Mouse (Mus musculus) midbrain, embryonic 13.5 days (tissue): ENCODE measurements around the gene Gm20662. TPM values are rescaled to one million over a fixed set of nuclear protein-coding genes. Genes with fewer than 3 reads are reported as not detected.

ENCODE experiments used
- ATAC-seq: fragments of 200-750 bp; cut with Nextera tagmentation; 2 replicates; pipeline ENCODE4 v1.8.0; 2017; ENCODE audit warnings: mild to moderate bottlenecking, moderate TSS enrichment, moderate library complexity
- H3K27ac ChIP-seq: fragments of 300-500 bp; sonication (generic); 2 replicates; pipeline ENCODE4 v1.5.1; 2015; ENCODE audit warnings: inconsistent platforms, mild to moderate bottlenecking, moderate library complexity
- H3K27me3 ChIP-seq: fragments of 300-500 bp; sonication (generic); 2 replicates; pipeline ENCODE4 v1.6.1; 2015; ENCODE audit warnings: mild to moderate bottlenecking, inconsistent platforms
- H3K36me3 ChIP-seq: fragments of 300-500 bp; sonication (generic); 2 replicates; pipeline ENCODE4 v1.6.1; 2015; ENCODE audit warnings: mild to moderate bottlenecking, inconsistent platforms
- H3K4me1 ChIP-seq: fragments of 300-500 bp; sonication (generic); replicated peaks from 2 replicates; pipeline ENCODE4 v1.6.1; 2015; ENCODE audit warnings: inconsistent platforms
- H3K4me2 ChIP-seq: fragments of 300-500 bp; sonication (generic); replicated peaks from 2 replicates; pipeline ENCODE4 v1.6.1; 2015; ENCODE audit warnings: moderate library complexity, mild to moderate bottlenecking, inconsistent platforms
- H3K4me3 ChIP-seq: fragments of 300-500 bp; sonication (generic); replicated peaks from 2 replicates; pipeline ENCODE4 v1.5.1; 2015; ENCODE audit warnings: mild to moderate bottlenecking, inconsistent platforms
- H3K9ac ChIP-seq: fragments of 300-500 bp; sonication (generic); replicated peaks from 2 replicates; pipeline ENCODE4 v1.6.1; 2015; ENCODE audit warnings: mild to moderate bottlenecking, inconsistent platforms
- H3K9me3 ChIP-seq: fragments of 300-500 bp; sonication (generic); 2 replicates; pipeline ENCODE4 v1.6.1; 2016; ENCODE audit warnings: mild to moderate bottlenecking, inconsistent platforms
- WGBS: fragments of 180-500 bp; shearing (Covaris S2); methylation state at CpG from one replicate; pipeline ENCODE4 v1.1.7; 2015; 5-methylcytosine and 5-hydroxymethylcytosine counted together
- polyA plus RNA-seq: library from polyadenylated mRNA; unstranded; fragments of >200 nt; fragmentation: Nextera tagmentation; extraction: Ambion mirVana; gene quantifications from 2 replicates; pipeline ENCODE4 v1.2.1, GENCODE M21; 2015

Gene Gm20662
- polyA plus RNA-seq, 1 experiment from 2014 or later: 0.36 TPM

DNA sequence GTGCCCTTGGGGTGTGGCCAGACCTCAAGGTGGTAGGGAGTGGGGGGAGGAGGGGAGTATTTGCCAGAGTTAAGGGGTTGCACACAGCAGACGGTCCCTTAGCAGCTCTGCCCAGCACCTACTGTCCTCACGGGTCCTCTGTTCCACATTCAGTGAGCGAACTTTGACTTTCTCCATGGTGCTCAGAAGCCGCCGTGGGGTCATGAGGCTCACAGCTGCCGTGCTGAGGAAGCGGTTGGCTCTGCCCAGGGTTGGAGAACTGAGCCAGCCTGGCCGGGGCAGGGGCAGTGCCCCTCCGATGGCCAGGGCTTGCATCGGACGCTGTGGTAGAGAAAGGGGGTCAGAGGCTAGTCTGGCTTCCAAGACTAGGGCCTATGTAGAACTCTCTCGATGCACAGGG, 67.2 kb downstream of the Gm20662 start:
- Histone ChIP-seq H3K27me3 (no peaks in the 10 kb centered on the region), H3K4me2 (no peak overlapping the region), H3K9me3 (no peaks in the 10 kb centered on the region), H3K36me3 (peaks cover 70% of the 10 kb centered on the region), H3K27ac (no peak overlapping the region), H3K9ac (no peak overlapping the region), H3K4me3 (no peak overlapping the region), H3K4me1 (0 out of 2 replicates have a peak, but pooled peaks cover 4% of the 10 kb centered on the region)
- no peak for ATAC-seq
- 89% methylated on average over 12 of the region's 12 CpGs for WGBS

DNA sequence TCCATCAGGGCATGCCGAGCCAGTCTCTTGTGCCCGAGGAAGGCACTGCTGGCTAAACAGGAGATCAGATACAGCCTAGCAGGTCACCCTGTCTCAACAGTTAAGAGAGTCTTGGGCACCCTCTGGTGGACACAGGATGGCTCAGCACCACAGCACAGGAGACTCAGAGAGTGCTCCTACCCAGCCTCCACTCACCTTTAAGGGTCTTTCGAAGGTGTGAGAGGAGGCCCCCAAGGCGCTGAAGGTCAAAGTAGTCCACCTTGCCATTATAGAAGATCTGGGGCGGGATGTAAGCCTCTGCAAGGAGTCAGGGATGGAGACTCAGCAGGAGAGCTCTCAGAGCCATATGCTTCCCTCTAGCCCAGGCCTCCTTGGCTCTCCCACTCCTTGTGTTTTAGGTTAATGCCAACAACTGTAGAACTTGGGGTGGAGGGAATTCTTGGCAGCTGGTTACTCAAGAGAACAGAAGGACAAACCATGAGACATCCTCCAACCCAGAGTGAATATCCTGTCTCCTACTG, 69.4 kb downstream of the Gm20662 start:
- H3K27me3 ChIP-seq: no peaks in the 10 kb centered on the region
- H3K4me1 ChIP-seq: 0 out of 2 replicates have a peak, but pooled peaks cover 4% of the 10 kb centered on the region
- H3K27ac ChIP-seq: no peak overlapping the region
- H3K36me3 ChIP-seq: peaks cover 68% of the 10 kb centered on the region
- no peak overlapping the region for H3K9ac ChIP-seq
- 53% methylated on average over 5 of the region's 5 CpGs for WGBS
- H3K4me2 ChIP-seq: no peak overlapping the region
- no peaks in the 10 kb centered on the region for H3K9me3 ChIP-seq
- no peak overlapping the region for H3K4me3 ChIP-seq
- ATAC-seq: 0 out of 2 replicates have a peak, but pooled peaks have one; percentile 44

DNA sequence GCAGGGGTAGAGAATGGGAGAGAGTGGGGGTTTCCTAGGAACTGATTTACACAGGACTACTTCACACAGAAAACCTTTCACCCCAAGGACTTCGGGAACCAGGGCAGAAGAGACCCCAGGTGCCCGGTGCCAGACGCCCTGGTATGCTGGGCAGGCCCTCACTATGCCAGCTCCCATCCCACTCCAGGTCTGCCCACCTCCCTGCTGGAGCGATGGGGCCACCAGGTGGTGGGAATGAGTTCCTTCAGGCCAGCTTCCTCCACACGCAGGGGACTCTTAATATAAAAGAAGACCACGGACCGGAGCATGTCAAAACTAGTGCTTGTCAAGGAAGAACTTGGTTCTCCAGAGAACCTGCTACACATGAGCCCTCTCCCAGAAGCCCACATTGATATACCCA, 71.0 kb downstream of the Gm20662 start:
- 0 out of 2 replicates have a peak, but pooled peaks cover 2% of the 10 kb centered on the region for H3K4me1 ChIP-seq
- no peak overlapping the region for H3K9ac ChIP-seq
- H3K9me3 ChIP-seq: no peaks in the 10 kb centered on the region
- no peak overlapping the region for H3K4me2 ChIP-seq
- peaks cover 67% of the 10 kb centered on the region for H3K36me3 ChIP-seq
- no peak for ATAC-seq
- no peak overlapping the region for H3K4me3 ChIP-seq
- 85% methylated on average over 7 of the region's 7 CpGs for WGBS
- H3K27me3 ChIP-seq: no peaks in the 10 kb centered on the region
- no peak overlapping the region for H3K27ac ChIP-seq

DNA sequence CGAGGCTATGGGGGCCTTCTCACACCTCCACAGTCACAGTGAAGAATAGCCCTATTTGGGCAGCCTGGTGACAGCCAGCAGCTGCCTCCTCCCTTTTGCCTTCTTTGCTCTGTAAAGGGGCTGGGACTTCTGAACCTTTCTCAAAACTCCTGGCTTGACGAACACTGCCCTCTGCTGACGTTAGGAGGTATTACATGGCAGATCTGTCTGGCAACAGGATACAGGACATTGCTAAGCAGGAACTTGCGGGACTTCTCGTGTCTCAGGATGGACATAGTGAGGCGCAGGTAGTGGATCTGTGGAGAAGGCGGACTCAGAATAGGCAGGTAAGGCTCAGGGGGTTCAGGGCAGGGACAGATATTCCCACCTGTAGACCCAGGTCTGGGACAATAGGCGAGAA, 71.8 kb downstream of the Gm20662 start:
- H3K4me2 ChIP-seq: no peak overlapping the region
- no peaks in the 10 kb centered on the region for H3K27me3 ChIP-seq
- H3K27ac ChIP-seq: no peak overlapping the region
- no peak overlapping the region for H3K9ac ChIP-seq
- no peak overlapping the region for H3K4me3 ChIP-seq
- H3K9me3 ChIP-seq: no peaks in the 10 kb centered on the region
- ATAC-seq: peak; percentile 59
- WGBS: 22% methylated on average over 8 of the region's 8 CpGs
- 0 out of 2 replicates have a peak, but pooled peaks cover 2% of the 10 kb centered on the region for H3K4me1 ChIP-seq
- H3K36me3 ChIP-seq: peaks cover 60% of the 10 kb centered on the region

DNA sequence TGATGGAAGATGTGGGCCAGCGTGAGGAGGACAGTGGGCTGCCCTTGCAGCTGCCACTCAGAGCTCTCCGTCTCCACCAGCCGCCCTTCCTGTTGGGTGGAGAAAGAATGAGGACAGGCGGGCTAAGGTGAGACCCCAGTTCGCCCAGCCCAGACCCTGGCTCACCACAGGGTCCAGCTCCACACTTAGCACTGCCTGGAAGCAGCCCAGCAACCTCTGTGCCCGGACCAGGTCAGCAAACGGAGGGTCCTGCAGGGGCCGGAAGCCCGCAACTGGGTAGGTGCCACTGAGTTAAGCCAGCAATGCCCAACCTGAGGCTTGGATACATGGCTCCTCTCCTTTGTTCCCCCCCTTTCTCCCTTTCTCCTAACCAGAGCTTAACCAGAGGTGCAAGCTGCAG, 72.9 kb downstream of the Gm20662 start:
- Histone ChIP-seq H3K36me3 (peaks cover 49% of the 10 kb centered on the region), H3K4me2 (no peak overlapping the region), H3K9ac (no peak overlapping the region), H3K27me3 (no peaks in the 10 kb centered on the region), H3K9me3 (no peaks in the 10 kb centered on the region), H3K27ac (no peak overlapping the region), H3K4me1 (peaks cover 8% of the 10 kb centered on the region; the same call in 1 of the 2 replicates), H3K4me3 (no peak overlapping the region)
- WGBS: 88% methylated on average over 9 of the region's 9 CpGs
- ATAC-seq: no peak

DNA sequence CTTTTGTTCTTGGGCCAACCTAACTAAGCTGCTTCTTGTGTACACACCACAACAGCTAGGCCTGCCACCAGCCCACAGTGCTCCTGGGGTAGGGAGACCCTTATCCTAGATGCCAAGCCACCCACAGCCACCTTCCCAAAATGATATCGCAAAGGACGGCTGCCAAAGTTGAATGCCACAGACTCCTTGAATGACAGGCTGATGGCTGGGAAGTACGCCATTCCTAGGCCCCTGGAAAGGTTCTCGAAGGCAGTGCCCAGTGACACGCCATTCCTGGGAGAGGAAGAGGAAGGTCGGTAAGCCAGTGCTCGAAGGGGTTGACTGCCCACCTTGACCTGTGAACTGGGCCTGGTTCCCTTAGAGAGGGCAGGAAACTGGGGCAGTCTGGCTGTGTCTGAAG, 73.4 kb downstream of the Gm20662 start:
- Histone ChIP-seq H3K9me3 (no peaks in the 10 kb centered on the region), H3K9ac (no peak overlapping the region), H3K4me3 (no peak overlapping the region), H3K27me3 (no peaks in the 10 kb centered on the region), H3K4me1 (peaks cover 8% of the 10 kb centered on the region; the same call in 1 of the 2 replicates), H3K4me2 (no peak overlapping the region), H3K27ac (no peak overlapping the region), H3K36me3 (peaks cover 44% of the 10 kb centered on the region)
- no peak for ATAC-seq
- WGBS: 88% methylated on average over 7 of the region's 7 CpGs

DNA sequence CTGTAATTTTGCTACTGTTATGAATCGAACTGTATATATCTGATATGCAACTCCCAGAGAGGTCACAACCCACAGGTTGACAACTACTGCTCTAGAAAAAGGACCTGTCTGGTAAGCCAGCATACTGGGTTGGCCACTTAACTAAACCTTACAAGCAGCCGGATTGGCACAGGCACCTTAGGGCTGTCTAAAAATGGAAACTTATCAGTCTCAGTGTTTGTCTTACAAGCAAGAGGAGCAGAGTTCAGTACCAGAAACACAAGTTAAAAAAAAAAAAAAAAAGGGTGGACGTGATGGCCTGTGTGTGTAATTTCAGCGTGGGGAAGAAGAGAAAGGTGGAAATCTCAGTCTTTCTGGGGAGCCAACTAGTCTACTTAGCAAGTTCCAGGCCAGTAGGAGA, 75.7 kb downstream of the Gm20662 start:
- H3K36me3 ChIP-seq: peaks cover 28% of the 10 kb centered on the region

DNA sequence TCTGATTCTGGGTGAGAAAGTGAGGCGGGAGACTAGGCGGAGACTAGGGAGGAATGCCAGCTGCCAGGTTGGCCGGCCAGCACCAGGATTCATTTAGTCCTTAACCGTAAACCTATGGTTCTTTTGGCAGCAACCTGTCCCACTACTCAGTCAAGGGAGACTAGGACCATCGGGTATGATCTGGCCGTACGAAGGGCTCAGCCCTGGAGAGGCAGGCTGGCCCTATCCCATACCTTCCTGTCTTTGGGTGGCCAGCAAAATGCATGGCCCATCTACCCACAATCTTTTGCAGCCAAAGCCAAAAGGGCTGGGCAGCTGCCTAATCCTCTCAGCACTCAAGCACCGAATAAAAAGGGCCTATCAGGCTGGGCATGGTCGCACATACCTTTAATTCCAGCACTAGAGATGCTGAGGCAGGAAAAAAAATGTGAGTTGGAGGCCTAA, 76.4 kb downstream of the Gm20662 start:
- no peak for ATAC-seq
- Histone ChIP-seq H3K9me3 (no peaks in the 10 kb centered on the region), H3K27ac (no peak overlapping the region), H3K27me3 (no peaks in the 10 kb centered on the region), H3K4me2 (no peak overlapping the region), H3K4me1 (peaks cover 8% of the 10 kb centered on the region; the same call in 1 of the 2 replicates), H3K4me3 (no peak overlapping the region), H3K9ac (0 out of 2 replicates have a peak overlapping the region, but pooled peaks have one; percentile 14), H3K36me3 (peaks cover 27% of the 10 kb centered on the region)
- WGBS: 62% methylated on average over 9 of the region's 9 CpGs

More for the DNA sequence above, 75.7 kb downstream of the Gm20662 start:
- H3K27ac ChIP-seq: no peak overlapping the region
- WGBS: 90% methylated on average over 4 of the region's 4 CpGs
- no peak for ATAC-seq
- peaks cover 8% of the 10 kb centered on the region; the same call in 1 of the 2 replicates for H3K4me1 ChIP-seq
- H3K9ac ChIP-seq: no peak overlapping the region
- H3K9me3 ChIP-seq: no peaks in the 10 kb centered on the region
- H3K4me3 ChIP-seq: no peak overlapping the region
- no peaks in the 10 kb centered on the region for H3K27me3 ChIP-seq
- no peak overlapping the region for H3K4me2 ChIP-seq

DNA sequence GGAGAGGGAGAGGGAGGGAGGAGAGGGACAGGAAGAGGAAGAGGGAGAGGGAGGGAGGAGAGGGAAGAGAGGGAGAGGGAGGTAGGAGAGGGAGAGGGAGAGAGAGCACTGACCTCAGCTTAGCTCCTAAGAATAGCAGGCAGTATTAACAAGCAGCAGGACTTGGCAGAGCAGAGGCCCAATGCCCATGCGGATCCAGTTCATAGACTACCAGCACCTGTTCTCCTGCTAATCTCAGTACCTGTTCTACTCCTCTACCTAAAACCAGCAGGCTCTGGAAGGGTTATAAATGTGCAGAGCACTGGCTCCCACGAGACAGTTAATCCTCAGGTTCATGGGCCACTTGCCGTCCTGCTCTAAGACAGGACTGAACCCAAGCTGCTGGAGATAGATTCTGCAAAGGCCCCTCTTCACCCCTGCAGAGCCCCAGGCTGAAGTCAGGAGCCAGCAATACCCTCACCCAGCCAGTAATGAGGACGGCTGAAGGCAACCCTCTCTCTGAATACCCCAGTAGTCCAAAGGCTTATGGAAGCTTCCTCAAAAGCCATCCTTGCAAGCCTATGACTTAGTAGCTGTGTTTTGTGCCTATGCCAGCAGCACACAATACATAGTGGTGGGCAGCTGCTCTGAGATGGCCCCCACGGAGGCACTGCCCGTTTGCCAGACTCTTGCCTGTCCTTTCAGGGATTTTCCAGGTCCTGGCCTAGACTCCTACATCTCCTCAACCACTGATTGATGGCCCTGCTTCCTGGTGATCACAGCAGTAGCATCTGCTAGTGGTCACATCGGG, 77.2 kb downstream of the Gm20662 start:
- no peak overlapping the region for H3K4me3 ChIP-seq
- 59% methylated on average over 7 of the region's 7 CpGs for WGBS
- H3K4me2 ChIP-seq: no peak overlapping the region
- no peak overlapping the region for H3K27ac ChIP-seq
- H3K27me3 ChIP-seq: no peaks in the 10 kb centered on the region
- H3K9me3 ChIP-seq: no peaks in the 10 kb centered on the region
- H3K36me3 ChIP-seq: peaks cover 27% of the 10 kb centered on the region
- 0 out of 2 replicates have a peak overlapping the region, but pooled peaks have one; percentile 0 for H3K9ac ChIP-seq
- peaks cover 13% of the 10 kb centered on the region for H3K4me1 ChIP-seq
- ATAC-seq: no peak

DNA sequence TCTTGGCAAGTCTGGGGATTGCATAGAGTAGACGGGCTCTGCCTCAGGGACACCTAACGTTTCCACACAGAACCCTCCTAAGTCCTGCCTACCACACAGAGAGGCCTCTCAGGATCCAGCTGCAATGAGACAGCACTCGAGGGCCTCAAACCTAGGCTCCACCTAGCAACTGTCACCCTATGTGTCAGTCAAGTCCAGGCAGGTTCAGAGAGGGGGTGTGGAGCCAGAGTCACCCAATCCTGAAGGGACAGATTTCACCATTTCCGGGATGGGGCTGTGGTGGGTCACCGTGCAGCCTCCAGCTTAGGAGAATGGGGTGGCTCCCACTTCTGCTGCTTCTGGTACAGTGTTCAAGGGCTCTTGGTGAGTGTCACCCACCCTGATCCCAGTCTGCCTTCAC, 84.0 kb downstream of the Gm20662 start, which contains the start of gene Mst1:
Gene Mst1 (plus strand): TSS at position 269 of the 400 bp plus-strand sequence.
- Histone ChIP-seq H3K27me3 (peaks cover 43% of the 10 kb centered on the region), H3K4me3 (peak within 1 kb of the TSS; percentile 91), H3K4me2 (peak within 1 kb of the TSS; percentile 95), H3K27ac (no peak within 1 kb of the TSS; the same call in 1 of the 2 replicates), H3K4me1 (peaks cover 25% of the 10 kb centered on the region), H3K9ac (peak within 1 kb of the TSS; percentile 99), H3K9me3 (no peaks in the 10 kb centered on the region), H3K36me3 (peaks cover 16% of the 10 kb centered on the region)
- ATAC-seq: no peak
- 76% methylated on average over 5 of the region's 5 CpGs for WGBS

DNA sequence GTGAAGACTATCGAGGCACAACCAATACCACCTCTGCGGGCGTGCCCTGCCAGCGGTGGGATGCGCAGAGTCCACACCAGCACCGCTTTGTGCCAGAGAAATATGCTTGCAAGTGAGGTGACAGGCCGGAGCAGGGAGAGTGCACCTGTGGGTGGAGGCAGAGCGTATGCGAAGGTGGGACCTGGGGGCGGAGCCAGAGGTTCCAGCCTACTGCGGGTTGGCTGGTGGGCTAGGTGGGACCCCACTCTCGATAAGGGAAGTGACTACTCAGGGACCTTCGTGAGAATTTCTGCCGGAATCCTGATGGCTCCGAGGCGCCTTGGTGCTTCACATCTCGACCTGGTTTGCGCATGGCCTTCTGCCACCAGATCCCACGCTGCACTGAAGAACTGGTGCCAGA, 86.4 kb downstream of the Gm20662 start:
- WGBS: 9% methylated on average over 19 of the region's 19 CpGs

DNA sequence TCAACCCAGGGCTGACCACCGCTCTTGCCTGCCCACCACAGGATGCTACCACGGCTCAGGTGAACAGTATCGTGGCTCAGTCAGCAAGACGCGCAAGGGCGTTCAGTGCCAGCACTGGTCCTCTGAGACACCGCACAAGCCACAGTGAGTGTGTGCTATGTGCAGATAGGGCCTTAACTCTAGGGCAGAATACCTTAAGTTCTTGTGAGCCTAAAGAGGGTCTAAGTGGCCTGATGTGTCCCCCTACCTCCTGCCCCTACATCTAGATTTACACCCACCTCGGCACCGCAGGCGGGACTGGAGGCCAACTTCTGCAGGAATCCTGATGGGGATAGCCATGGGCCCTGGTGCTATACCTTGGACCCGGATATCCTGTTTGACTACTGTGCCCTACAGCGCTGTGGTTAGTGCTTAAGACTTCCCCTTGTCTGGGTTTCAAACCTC, 86.9 kb downstream of the Gm20662 start, which contains the start of gene Rnf123:
Gene Rnf123 (minus strand): TSS at position 359 of the 444 bp plus-strand sequence.
- Histone ChIP-seq H3K9ac (peak within 1 kb of the TSS; percentile 14; the same call in 1 of the 2 replicates), H3K36me3 (peaks cover 45% of the 10 kb centered on the region), H3K4me2 (0 out of 2 replicates have a peak within 1 kb of the TSS, but pooled peaks have one; percentile 10), H3K4me1 (peaks cover 21% of the 10 kb centered on the region), H3K27me3 (peaks cover 43% of the 10 kb centered on the region), H3K4me3 (0 out of 2 replicates have a peak within 1 kb of the TSS, but pooled peaks have one; percentile 3), H3K9me3 (no peaks in the 10 kb centered on the region), H3K27ac (no peak within 1 kb of the TSS)
- 32% methylated on average over 12 of the region's 12 CpGs for WGBS
- ATAC-seq: no peak

More for the DNA sequence above, 86.4 kb downstream of the Gm20662 start:
- Histone ChIP-seq H3K36me3 (peaks cover 40% of the 10 kb centered on the region), H3K27me3 (peaks cover 43% of the 10 kb centered on the region), H3K4me3 (0 out of 2 replicates have a peak overlapping the region, but pooled peaks have one; percentile 3), H3K27ac (no peak overlapping the region), H3K9me3 (no peaks in the 10 kb centered on the region), H3K4me2 (0 out of 2 replicates have a peak overlapping the region, but pooled peaks have one; percentile 10), H3K4me1 (peaks cover 25% of the 10 kb centered on the region), H3K9ac (peak overlapping the region; percentile 14; the same call in 1 of the 2 replicates)
- no peak for ATAC-seq
